Mouse (Mus musculus): ENCODE results near the gene Rflna. TPM values are rescaled to one million over a fixed set of nuclear protein-coding genes. Genes with fewer than 3 reads are reported as not detected.

Gene Rflna
- not detected for polyA plus RNA-seq (2015; fragmentation: Illumina TruSeq; extraction: RNeasy Lipid Tissue Mini Kit (QIAGEN cat#74804); ENCODE audit: insufficient read depth, low replicate concordance)

GRCm38 (mm10) chr5:125002969-125003872, at the start of gene Rflna:
Rflna (plus strand) TSS chr5:125003221.

Other genes with a start within 250 kb of the Rflna start
- 0.95 TPM for gene Ccdc92, start 140.8 kb upstream of the Rflna start, polyA plus RNA-seq (2015; fragmentation: Illumina TruSeq; extraction: RNeasy Lipid Tissue Mini Kit (QIAGEN cat#74804); ENCODE audit: insufficient read depth, low replicate concordance)
- gene Zfp664, start 140.5 kb upstream of the Rflna start, polyA plus RNA-seq (2015; fragmentation: Illumina TruSeq; extraction: RNeasy Lipid Tissue Mini Kit (QIAGEN cat#74804); ENCODE audit: insufficient read depth, low replicate concordance): 47.3 TPM
- 17.4 TPM for gene Ncor2, start 176.0 kb downstream of the Rflna start, polyA plus RNA-seq (2015; fragmentation: Illumina TruSeq; extraction: RNeasy Lipid Tissue Mini Kit (QIAGEN cat#74804); ENCODE audit: insufficient read depth, low replicate concordance)